Mouse (Mus musculus): ENCODE measurements around the gene Dnajb7.
"Not testable (repeated sequence)": the region's sequence is repeated elsewhere in the genome, so short reads cannot be mapped to it uniquely, and the experiment has no call there.

Dnajb7 gene

DNA sequence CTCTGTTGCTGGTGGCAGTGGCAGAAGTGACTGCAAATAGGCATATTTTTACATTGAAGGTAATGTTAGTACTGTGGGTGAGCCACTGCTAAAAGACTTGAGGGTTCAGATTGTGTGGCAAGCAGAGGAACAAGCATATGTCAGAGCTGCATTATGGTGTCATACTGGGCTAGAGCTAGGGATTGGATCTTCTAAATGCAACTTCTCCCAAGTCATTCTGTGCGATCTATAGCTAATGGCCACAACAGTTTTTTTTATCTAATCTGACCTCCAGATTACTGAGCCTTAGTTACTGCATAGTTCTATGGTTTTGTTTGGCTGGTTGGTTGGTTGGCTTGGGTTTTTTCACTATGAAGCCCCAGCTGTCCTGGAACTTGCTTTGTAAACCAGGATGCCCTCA is at the start of gene Dnajb7:
TSS of gene Dnajb7 (minus strand) at position 101 of the 400 bp plus-strand sequence.
- no peak for DNase-seq

DNA sequence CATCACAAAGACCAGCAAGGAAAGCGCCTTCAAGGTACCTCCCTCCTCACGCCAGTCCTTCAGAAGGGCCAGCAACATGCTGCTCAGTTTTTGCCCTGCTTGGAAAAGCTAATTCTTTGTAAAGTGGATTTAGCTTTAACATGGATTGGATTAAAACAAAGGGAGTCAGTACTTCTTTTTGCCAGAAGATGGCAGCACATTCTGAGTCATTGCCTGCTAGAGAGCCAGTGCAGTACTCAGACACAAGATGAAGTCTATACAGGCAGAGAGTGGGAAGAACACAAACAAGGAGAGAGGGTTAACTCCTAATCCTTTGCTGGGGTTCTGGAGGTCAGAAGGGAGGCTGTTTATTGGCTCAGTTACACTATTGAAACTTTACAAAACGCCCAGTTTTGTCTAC is 40.4 kb upstream of the Dnajb7 start:
- DNase-seq: peak; percentile 81

DNA sequence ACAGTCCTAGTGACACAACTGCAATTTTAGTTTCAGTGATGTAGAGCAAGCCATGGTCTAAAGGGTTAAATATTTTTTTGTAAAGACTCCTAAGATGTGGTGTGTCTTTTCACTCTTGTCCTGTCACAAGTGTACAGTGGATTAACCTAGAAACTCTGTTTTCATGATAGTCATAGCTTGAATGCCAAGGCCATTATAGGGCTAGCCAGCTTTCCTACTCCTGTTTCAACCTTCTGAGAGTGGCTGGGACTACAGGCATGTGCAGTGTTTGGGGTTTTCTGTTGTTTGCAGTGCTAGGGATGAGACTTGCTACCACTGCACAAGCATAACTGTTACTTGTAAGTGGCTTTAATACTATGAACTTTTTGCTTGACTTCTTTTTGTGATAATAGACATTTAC is 31.1 kb upstream of the Dnajb7 start:
- DNase-seq: no peak

DNA sequence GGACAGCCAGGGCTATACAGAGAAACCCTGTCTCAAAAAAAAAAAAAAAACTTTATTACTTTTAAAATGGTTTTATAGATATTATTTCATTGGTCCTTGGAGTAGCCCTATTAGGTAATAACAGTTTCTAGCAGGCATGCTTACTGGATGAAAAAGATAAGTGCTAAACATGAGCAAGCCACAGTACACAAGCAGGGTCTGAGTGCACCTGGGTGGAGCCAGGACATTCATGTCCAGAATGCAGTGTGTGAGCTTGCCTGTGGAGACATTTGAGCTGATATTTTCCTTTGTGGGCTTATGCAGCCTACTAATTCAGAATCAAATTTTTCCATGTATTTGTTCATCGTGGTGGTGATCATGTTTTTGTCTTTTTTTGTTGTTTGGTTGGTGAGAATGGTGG is 30.2 kb upstream of the Dnajb7 start:
- no peak for DNase-seq

DNA sequence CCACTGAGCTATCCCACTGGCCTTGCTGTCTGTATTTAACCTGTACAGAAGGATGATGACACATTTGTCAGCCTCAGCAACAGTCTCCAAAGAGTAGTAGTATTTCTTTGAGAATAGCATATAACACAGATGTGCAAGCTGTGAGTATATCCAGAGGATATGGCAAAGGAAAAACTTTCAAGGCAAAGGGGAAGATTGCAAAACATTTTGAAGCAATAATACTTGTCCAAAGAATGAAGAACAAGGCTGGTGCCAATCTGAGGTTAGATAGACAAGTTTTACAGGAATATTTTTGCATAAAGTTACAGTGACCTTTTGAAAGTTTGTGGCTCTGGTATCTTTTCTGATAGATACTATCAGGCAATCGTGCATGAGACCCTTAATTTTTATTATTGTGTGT is 23.1 kb upstream of the Dnajb7 start:
- DNase-seq: no peak

DNA sequence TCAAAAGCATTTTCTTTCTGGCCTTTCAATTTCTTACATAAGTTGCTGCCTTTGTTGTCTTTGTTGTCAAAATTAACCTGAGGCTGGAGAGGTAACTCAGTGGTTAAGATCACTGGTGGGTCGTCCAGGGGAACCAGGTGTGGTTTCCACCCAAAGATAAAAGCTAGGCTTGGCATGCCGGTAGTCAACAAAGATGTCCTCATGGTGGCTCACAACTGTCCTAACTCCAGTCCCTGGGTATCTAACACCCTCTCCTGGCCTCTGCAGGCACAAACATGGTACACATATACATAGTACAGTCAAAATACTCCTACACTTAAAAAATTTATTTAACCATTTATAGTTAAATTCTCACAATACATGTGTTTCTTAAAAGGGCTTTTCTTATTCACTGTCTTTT is 19.8 kb upstream of the Dnajb7 start:
- no peak for DNase-seq

DNA sequence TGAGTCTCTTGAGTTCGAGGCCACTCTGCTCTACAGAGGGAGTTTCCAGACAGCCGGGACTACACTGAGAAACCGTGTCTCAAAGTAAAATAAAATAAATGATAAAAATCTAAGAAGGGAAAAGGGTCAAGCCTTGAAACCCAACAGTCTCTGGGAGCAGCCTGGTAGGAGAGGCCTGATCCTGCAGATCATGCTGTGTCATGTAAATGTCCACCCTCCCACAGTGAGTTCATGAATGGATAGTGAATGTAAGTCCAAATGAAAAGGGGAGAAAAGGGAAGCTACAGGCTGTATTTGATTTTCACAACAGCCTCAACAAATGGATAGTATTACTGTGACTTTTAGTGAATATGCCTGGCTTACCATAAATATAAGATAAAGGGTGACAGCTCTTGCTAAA is 17.2 kb upstream of the Dnajb7 start:
- no peak for DNase-seq

DNA sequence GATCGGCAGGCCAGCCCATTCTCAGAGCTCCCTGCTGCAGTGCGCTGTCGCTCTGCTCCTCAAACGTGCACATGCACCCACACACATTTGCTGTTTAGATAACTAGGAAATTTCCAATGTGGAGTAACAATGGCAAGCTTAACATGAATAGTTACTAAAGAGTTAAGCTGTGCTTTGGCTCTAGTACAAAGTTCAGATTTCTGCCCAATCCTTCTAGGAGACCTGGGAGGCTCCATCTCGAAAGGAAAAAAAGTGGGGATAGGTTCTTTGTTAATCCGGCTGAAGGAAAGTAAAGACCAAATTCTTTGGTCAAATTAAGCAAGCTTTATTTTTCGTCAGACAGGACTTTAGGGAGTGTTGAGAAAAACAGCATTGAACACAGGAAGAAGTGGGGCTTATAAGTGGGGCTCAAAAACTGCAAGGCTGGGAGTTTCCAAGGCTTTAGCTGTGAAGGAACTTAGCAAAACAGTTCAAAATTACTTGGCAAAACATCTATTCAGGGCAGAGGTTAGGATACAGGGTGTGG is 14.1 kb upstream of the Dnajb7 start:
- no peak for DNase-seq

DNA sequence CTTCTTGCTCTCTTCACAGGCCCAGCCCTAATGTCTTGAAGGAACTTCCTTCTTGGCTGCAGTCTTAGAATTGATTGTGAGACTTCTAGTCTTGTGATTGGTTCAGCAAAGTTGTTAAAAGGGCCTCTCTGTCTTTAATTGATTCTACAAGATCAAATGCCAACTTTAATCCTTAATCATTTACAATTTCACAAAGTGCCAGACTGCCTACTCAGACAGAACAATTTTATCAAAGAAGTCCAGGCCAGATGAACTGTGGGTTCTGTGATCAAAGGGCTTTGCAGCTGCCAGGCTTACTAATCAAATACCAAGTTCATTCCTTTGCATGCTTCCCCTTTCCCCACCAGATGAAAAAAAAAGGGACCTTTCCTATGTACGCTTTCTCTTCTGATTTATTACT is 13.4 kb upstream of the Dnajb7 start:
- no peak for DNase-seq

DNA sequence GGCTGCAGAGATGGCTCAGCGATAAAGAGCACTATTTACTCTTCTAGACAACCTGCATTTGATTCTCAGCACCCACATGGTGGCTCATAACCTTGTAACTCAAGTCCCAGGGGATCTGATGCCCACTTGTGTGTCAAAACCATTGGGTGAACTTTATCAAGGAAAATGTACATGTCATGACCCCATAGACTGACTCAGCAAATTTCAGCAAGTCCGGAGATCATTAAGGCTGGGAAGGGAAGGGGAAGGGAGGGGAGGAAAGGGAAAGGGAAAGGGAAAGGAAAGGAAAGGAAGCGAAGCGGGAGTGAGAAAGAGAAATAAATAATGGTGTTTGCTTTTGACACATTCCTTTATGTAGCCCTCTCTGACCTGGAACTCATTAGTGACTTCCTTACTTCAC is 10.0 kb upstream of the Dnajb7 start:
- DNase-seq: no peak

DNA sequence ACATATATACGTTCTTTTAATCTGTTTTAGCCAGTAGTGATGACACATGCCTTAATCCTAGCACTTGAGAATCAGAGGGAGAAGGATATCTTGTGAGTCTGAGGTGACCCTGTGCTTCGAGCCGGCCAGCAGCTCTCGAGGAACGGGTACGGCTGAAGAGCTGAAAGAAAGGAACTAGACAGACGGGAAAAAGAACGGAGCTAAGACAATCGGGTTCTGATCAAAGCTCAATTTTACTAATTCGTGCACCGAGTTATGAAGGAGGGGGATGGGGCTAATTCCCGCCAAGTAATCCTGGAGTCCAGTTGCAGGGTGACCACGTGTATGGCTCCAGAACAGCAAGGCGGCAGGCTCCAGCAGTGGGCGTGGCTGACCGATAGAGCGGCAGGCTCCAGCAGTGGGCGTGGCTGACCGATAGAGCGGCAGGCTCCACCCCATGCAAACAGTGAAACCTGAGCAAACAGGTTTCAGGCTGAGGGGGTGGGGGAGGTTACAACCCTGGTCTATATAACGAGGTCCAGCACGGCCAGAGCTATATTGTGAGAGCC is 8.7 kb upstream of the Dnajb7 start:
- DNase-seq: not testable (repeated sequence)

DNA sequence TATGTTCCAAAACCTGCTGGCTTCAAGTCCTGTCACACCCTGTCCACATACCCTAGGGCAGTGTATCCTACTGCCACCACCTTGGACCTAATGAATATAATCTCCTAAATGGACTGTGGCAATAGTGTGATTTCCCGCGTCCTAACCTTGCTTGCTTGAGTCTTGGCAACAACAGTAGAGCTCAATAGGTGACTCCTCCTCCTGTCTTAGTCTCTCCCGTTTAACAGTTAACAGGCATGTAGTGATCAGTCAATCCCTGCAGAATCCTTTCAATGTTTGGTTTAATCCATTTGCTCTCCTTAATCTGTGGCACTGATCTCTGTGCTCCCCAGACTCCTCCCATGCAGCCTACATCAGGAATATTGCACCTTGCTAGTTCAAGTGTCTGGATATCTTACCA is 3.1 kb downstream of the Dnajb7 start:
- no peak for DNase-seq

DNA sequence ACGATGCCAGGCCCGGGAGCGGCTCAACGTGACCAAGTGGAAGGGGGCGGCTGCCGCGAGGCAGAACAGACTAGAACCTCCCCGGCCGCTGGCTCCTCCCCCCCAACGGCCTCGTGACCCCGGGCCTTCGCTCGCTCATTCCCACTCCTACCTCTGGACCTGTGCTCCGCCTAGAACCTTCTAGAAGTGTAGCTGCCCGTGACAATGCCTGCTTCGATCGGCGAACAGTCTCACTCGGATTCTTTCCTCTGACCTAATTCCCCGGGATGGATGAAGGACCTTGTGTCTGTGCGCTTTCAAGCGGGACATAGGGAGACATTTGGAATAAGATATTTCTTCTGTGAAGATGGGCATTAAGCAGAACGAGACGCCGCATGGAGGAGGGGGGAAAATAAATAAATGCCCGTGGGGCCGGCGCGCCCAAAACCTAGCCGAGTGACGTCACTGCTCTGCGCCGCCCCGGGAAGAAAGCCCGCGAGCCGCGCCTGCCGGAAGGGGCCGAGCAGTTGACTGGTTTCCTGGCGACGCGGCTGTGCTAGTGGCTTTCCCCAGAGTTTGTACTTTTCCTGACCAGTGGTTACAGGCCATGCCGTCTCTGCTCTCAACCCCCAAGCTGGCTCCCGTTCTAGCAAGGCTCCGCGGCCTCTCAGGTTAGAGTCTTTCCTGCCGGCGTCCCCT is 8.3 kb downstream of the Dnajb7 start, which contains the start of the genes St13 and Xpnpep3:
TSS of gene St13 (minus strand) at position 440 of the 678 bp plus-strand sequence.
TSS of gene Xpnpep3 (plus strand) at position 501 of the 678 bp plus-strand sequence.
- DNase-seq: peak; percentile 96

DNA sequence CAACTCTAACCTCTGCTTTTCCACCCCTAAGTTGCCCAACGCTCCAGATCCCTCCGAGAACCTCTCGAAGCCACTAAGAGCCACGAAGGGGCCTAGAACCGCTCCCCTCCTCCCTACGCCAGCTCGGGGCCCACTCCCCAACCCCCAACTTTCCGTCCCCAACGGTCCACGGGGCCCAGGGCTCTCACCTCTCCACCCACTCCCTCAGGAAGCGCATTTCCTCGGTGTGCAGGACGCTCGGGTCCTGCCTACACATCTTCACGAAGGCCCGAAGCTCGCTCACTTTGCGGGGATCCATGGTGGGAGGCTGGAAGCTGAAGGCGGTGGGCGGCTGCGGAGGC is 8.8 kb downstream of the Dnajb7 start:
- DNase-seq: no peak

DNA sequence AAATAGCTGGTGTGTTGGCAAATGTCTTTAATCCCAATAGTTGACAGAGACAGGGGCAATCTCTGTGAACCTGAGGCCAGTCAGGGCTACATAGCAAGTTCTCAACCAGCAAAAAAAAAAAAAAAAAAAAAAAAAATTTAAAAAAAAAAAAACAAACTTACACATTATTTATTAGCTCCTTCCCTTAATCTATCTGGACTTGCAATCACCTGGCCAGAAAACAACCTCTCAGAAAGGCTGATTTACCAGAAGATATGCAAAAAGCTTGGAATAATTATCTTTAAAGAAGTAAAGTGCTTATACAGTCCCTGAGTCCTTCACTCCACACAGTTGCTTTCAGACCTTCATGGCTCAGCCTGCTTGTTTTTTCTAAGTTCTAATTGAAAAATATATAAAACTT is 9.9 kb downstream of the Dnajb7 start:
- DNase-seq: peak; percentile 9

DNA sequence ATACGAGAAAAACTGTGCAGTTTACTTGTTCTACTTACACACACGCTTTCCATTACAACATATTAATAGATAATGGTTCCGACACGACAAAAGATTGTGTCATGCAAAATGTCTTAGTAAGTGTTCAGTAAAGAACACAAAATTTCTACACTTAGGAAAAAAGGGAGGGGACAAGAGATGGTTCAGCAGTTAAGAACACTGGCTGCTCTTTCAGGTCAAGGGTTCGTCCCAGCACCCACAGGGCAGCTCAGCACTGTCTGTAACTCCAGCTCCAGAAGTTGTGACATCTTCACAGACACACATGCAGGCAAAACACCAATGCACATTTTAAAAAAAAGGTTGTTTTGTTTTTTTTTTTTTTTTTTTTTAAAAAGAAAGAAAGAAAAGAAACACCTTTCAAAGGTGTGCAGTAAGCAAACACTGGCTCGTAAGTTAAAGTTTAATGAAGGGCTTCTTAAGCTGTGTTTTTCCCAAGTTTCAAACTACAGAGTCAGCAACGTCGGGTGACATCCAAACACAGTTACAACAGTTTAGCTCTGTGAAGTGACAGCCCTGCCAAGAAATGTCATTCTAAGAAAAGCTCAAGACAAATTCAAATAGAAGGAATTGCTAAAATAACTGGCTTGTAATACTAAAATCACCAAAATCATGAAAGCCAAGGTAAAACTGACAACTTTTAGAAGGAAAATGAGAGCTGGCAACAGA is 13.7 kb downstream of the Dnajb7 start:
- no peak for DNase-seq

DNA sequence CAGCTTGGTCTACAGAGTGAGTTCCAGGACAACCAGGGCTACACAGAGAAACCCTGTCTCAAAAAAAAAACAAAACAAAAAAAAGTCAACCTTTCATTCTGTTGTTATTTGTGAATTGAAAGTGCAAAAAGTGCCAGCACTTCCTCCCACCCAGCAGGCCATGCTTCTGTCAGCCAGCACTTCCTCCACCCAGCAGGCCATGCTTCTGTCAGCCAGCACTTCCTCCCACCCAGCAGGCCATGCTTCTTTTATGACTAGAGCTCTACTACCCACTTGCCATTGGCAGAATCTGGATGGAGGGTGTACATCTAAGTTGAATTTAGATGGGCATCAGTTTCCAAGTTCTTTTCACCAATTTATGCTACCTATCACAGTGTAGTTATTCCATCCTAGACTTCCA is 15.1 kb downstream of the Dnajb7 start:
- DNase-seq: no peak

DNA sequence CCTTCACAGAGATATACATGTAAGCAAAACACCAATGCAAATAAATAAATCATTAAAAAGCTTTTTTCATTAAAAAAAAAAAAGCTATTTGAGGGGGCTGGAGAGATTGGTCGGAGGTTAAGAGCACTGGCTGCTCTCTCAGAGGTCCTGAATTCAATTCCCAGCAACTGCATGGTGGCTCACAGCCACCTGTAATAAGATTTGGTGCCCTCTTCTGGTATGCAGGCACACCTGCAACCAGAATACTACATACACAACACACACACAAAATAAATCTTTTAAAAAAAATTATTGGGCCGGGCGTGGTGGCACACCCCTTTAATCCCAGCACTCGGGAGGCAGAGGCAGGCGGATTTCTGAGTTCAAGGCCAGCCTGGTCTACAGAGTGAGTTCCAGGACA is 21.8 kb downstream of the Dnajb7 start:
- no peak for DNase-seq

DNA sequence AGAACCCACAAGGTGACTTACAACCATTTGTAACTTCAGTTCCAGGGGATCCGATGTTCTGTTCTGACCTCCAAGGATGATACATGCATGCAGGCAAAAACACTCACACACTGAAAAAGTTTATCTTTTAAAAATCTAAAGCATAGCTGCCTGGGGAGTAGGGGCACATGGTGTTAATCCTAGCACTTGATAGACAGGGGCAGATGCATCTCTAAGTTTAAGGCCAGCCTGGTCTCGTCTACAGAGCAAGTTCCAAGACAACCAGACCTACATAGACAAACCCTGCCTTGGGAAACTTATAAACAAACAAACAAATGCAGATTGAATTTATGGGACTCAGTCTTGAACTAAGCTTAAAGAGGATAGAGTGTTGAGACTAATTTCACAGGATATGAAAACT is 29.3 kb downstream of the Dnajb7 start:
- DNase-seq: no peak

DNA sequence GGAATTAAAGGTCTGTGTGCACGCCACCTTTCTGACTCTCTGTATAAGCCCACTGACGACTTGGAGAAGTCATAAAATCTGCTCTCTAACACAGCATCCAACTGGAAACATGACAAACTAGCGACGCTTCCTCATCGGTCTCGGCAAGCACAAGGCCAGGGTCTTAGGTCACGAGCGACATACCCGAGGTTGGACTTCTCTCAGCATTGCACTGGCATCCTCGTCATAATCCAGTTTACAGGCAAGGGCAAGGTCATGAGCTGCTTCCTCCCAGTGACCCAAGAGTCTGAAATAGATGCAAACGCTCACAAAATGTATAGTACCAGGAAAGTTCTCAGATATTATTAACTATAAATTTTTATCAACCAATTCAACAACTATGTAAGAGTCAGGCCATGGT is 33.5 kb downstream of the Dnajb7 start:
- no peak for DNase-seq

DNA sequence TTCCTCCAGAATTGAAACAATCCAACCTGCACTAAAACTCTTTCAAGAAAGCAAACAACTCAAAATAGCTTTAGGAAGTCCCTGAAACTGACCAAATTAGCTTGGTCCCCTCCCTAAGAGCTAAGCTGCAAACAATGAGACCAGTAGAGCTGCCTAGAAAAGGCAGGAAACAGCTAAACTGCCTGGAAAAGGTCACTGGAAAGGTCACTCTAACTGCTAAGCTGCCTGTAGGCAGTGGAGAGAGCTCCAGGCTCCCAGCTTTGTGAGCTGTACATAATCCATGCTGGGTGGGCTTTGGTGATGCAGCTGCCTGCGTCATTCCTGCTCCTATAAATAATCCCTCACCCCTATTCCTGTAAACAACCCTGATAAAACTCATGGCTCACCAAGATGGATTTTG is 37.7 kb downstream of the Dnajb7 start:
- DNase-seq: no peak

DNA sequence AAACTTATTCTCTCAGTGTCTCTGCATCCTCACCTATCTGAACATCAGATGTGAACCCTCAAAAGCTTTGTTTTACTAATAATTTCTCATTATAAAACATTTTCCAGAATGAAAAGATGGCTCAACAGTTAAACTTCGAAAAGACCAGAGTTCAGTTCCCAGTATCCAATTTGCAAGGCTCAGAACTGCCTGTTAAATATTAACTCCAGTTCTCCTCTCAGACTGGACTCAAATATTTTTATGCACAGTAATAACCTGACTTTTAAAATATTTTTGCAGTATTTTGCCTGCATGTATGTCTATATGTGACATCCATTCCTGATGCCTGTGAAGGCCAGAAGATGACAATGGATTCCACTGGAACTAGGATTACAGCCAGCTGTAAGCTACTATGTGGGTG is 39.5 kb downstream of the Dnajb7 start:
- DNase-seq: no peak

DNA sequence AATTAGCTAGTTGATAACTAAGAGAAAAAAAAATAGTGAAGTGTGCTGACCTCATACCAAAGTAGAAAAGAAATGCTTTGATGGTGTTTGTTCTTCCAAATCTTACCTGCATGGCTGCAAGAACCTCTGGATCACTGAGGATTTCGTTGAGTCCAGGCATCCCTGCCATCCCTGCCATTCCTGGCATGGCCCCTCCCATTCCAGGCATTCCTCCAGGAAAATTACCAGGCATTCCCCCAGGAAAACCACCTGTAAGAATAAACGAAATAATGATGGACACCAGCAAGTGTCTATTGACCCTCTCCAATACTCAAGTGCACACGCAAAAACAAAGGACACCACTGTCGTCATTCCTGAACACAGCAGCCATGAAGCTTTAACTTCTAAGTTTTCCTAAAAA is 41.9 kb downstream of the Dnajb7 start:
- no peak for DNase-seq

DNA sequence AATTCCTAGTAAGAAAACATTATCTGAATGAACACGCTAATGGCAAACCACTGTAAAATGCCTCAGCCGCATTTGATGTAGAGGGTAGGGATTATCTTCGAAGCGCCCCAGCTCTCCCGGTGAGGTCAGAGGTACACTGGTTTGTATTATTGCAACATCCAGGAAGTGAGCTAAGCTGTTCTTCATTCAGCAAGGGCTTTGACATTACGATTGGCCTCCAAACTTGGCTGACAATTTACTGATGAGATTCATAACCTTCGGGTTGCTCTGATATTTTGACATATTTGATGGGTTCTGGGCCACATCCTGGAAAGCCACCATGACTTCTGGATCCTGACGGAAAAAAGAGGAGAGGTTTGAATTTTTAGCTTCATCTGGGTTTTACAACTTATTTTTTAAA is 42.9 kb downstream of the Dnajb7 start:
- no peak for DNase-seq

All from cerebellum, adult 9-10 months (tissue).